Mouse (Mus musculus) kidney, postnatal 4 days (tissue): ENCODE results near the gene Robo1.

Source experiments
- DNase-seq, 2 experiments: peaks; one replicate each; pipeline ENCODE4 v3.0.0; 2021; ENCODE audit warnings: mixed read lengths in 2 of 2

The Robo1 gene

DNA sequence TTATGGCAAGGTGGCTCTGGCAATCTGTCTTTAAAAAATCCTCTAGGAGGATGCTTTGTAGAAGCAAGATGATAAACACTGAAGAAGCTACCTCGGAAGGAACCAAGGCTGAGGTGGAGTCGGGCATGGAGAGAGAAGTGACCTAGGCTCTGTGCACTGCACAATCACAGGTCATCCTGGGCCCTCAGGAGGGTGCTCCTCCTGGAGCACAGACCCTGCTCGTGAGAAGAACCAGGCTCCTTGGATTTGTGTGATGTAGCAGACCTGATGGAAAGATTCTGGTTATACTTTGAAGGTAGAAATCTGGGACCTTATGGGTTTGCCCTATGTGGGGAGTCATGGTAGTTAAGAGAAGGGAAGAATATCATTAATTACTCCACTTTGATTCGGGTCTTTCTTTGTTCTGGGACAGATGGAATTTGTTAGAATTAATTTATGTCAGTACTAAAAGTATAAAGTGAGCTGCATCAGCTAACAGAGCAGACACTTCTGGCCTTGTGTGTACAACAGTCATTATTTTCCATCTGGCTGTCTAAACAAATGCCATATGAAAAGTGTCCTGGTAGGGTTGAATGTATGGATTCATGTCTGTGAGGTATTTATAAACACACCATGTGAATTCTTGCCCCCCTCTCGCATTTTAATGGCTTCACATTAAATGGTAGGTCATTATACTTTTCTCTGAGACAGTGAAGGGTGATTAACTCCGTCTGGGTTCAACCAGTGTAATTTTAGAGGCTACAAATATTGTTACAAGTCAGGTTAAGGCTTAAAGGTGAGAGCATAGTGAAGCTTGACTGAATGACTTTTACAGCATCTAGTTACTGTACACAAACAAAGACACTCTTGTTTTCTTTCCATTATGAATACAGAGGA, 377.7 kb downstream of the Robo1 start:
- no peak for DNase-seq

DNA sequence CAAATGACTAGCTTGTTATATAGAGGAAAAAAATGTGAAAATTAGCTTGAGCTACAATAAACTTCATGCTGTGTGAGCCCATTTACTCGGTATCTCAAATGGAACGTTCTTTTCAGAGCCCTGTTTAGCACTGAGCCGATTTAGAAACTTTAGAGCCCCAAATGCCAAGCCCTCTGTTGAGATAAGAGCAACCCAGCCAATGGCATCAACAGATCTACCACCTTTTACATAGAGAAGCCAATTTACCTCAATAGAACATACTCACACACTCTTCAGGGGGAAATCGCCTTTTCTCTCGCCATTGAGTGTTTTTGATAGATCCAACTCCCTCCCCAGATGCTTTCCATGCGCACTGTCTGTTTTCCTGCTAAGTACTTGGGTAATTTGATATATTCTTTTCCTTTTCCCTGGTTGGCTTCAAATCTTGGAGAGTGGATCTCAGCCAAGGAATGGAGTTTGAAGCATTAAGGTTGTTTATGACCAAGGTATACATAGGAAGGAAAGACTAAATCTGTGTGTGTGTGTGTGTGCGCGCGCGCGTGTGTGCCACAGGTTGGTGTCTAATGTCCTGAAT, 378.5 kb downstream of the Robo1 start:
- DNase-seq = peak; percentile 16 to 29

DNA sequence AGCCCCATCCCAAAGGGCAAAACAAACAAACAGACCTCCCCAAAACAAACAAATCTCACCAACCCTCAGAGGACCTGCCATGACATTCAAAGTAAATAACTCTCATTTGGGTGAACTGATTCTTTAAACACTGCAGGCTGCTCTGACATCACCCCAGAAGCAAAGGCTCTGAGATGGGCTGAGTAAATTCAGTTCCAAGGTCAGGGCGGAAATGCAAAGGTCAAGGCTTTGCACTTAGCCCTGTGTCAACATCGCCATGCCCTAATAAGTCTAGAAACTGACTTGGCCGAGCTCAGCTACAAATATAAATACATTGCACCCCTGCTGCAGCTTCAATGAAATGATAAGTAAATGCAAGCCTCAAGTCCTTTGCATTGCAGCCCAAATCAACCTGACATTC, 379.5 kb downstream of the Robo1 start:
- peak; percentile 46 to 66 for DNase-seq

DNA sequence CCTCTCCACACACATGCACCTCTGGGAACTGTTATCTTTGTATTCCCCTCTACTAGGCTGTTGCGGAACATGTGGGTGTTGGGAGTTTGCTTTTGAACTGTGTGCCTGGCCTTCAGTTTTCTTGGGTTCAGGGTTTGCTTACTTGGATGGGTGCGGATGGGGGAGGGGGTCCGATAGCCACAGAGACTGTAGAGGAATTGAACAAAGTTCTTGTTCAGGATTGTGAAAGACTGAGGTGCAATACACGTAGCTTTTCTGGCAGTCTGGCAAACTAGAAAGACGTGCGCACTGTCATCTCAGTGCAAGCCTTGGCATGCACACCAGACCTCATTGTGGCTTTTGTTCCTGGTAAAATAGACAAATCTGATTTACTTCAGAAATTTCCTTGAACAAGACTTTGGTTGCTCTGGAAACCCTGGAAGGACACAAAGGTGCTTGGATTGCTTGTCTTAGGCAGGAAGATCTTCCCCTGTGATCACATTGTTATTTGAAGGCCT, 380.1 kb downstream of the Robo1 start:
- no peak for DNase-seq

DNA sequence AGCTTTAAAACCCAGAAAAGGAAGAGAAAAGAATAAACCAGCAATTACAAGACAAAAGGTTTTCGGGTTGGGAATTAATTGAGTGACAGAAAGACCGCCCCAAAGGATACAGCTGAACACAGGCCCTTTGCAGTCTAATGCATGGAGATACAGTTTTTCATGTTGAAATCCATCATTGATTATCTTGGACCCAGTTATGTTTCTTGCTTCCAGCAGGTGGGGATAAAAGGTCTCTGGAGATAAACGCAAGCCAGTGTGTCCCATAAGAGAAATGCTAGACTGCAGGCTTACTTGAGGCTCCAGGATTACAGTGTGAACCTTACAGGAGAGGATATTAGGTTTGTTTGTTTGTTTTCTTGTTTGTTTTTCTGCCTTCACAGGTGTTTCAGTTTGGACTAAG, 383.8 kb downstream of the Robo1 start:
- no peak for DNase-seq

DNA sequence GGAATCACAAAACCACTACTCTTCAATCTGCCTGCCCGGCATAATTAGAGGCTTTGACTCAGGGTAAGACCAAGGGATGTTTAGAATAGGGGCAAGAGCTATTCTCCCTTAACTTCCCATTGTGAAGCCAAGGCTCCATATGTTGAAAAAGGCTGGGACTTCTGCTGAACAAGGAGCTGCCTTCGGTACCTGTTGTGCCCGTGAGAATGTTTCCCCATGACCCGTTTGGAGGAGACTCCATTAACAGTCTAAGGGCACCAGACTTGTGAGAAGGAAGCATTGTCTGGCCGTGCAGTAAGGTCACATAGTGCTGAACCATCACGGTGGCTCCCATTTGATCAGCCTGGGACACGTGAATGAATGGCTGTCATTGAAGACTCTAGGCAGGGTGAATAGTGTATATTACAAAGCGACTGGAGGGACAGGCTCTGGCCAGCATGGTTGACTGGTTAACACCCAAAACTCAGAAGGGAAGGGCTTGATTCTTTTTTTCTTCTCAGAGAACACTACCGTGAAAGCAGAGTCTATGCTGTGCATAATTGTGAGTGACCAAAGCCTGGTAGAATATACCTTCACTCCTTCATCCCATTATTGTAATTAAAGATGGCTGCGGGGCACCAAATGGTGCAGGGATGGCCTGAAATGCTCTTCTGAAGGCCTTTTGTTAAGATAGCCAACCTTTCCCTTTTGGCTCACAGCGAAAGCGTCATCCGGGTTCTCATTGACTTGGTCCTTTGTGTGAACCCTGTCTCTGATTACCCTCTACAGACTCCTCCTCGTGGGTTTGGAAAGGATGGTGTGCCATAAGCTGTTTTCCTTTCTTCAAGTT, 385.6 kb downstream of the Robo1 start:
- DNase-seq = no peak

DNA sequence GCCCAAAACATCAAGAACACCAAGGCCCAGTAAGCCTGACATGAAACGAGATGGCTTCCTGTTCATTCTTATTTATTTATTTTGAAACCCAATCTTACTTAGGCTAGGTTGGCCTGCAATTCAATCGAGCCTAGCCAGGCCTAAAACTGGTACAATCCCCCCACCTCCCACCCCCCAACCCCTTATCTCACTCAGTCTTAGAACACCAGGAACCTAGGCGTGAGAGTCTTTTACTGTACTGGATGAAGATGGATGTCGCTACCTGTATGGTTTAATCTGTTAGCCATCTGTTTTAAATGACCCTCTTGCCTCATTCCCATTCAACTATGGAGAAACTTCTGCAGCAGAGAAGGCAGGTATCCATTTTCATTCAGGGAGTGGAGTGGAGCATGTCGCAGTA, 386.7 kb downstream of the Robo1 start:
- no peak for DNase-seq

DNA sequence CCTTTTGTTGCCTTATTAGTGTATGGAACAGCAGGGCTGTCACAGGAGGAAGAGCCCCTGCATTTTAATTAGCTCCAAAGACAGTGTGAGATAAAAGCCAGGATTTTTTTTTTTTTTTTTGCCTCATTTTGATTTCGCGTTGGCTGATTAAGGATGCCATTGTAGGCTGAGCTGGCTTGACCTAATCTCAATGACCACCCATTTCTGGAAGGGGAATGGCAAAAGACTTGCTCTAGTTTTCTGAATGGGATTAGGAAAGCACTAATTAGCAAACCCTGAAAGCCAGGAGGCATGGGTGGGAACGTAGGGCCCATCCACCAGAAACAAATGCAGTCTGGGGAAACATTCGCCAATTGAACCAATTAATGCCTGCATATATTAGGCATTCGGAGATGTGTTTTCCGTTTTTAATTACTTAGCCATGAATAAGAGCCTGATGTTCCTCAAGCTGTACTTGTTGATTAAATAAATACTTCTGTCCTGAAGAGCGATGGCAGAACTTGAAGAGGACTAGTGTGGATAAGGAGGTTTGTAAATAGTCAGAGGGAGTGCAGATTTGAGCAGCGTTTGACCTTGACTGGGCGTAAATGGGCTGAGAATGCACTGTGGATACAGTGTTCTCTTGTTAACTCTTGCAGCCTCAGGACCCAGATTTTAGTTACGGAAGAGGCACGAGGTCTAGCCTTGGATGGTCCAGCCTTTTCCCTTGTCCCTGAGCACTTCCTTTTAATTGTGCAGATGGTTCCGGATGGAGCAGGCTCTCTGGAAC, 391.3 kb downstream of the Robo1 start:
- DNase-seq = no peak

DNA sequence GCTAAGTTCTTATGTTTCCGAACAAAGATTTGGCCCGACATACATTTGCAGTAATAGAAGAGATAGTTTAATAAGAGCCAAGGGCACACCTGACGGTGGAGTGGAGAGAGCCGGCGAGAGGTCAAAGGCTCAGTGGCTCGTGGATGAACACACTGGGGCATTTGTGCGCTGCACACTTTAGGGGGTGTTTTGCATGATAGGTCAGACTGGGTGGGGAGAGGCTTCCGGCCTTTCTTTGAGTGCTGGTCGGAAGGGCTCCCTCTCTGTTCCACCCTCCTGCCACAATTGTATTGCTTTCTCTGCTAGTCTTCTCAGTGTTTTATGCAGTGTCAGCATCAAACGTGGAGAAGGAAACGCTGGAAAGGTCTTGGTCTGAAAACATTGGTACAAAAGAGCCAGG, 392.2 kb downstream of the Robo1 start:
- DNase-seq = no peak

DNA sequence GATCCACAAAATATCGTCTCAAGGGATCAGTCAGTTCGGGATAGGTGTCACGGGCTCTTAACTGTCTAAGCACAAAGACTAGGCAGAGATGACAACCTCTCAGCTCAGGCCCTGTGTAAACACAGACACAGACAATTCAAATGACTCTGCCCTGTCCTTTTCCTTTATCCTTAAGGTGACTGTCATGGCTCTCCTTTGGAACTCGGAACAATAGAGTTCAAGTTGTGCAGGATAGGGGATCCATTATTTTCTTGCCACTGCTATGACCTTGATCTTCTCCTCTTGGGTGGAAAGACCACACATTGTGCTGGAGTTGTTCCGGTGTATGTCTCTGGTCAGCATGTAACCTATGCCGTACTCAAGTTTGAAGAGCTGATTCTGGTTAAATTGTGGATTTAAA, 395.4 kb downstream of the Robo1 start:
- DNase-seq = no peak

DNA sequence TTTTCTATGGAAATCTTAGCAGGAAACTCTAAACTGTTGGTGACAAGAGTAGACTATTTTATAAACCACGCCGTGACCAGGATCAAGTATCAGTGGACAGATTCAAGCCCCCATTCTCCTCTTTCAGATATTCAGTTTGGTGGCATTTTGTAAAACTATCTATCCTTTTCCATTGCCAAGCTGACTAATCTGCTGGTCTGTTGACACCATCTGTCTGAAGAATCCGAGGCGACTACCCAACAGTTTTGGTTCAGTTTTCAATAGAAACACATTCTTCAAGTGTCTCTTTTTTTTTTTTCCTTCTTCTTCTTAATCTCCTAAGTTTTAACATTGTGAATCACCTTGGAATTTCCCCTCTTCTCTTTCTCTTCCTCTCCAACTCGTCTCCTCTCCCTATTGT, 397.7 kb downstream of the Robo1 start:
- DNase-seq = no peak

DNA sequence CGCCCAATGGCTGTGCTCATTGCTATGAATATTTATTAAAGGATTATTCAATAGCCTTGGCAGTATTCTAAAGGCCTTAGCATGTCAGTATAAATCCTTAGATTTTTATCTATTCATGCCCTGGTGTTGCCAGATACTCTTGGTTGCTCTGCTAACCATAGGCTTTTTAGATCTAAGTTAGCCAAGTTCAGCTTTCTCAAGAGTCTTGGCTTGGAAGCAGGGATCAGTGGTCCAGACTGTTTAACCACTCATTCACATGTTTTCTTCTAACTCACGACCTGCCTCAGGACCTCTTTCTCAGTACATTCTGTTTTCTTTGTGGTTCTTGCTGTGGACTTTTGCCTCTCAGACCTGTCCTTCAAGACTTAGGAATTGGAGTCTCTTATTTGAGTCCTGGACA, 400.4 kb downstream of the Robo1 start:
- DNase-seq = no peak

DNA sequence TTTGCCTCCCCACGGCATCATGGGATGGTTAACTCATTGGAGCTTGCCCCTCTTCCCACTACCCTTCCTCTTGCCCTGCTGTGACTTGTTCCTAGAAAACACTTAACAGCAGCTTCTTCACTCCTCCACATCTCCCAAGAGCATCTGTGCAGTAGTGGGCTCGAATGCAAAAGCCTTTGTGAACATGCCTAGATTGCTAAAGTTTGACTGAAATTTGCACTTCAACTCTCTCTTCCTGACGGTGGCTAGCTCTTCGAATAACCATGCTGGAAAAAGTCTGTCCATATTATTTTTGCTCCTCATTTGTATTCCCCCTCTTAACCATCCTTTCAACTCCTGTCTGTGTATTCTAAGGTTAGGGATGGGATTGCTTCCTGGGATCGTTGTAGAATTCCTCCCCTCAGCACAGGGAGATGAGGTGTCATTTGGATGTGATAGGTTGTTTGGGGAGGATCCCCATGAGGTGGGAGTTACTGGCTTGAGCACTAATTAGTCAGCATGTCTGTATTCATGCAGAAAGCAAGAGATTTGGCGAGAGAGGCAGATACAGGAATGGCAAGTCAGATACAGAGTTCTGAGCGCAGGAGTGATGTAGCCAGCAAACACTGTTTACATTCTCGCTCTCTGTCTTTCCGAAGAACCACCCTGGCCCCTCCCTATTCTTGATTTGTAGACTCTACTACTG, 409.2 kb downstream of the Robo1 start:
- DNase-seq = no peak

DNA sequence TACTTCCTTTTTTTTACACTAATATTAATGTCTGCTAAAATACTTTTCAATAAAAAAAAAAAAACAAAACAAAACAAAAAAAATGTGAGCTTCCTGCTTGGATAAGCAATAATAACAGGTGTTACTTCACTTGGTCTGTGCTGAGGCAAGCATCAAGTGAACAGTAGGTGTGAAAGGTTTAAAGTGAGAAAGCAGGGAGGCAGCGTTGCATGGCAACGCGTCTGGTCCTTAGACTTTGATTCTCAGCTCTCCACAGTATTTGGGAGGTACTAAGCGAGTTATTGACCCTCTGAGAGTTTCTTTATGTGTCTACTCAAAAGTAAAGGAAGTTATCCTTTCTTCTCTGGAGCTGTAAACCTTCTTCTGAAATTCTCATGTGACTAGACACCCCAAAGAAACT, 411.0 kb downstream of the Robo1 start:
- DNase-seq = no peak

DNA sequence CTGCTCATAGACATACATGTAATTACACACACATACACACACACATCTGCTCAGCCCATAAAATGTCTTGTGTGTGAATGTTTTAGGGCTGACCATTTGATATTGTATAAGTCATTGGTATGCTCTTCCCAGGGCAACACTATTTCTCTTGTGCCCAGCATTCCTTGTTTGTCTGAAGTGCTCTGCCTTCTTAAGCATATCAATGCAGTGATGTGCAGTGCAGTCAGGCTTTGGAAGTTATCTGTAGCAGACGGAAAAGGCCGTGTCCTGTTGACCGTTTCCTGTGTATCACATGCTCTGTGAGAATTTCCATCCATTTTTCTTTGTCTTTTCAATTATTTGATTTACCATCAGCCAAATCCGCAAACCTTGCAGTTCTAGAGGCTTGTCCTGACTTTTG, 412.9 kb downstream of the Robo1 start:
- DNase-seq = no peak

DNA sequence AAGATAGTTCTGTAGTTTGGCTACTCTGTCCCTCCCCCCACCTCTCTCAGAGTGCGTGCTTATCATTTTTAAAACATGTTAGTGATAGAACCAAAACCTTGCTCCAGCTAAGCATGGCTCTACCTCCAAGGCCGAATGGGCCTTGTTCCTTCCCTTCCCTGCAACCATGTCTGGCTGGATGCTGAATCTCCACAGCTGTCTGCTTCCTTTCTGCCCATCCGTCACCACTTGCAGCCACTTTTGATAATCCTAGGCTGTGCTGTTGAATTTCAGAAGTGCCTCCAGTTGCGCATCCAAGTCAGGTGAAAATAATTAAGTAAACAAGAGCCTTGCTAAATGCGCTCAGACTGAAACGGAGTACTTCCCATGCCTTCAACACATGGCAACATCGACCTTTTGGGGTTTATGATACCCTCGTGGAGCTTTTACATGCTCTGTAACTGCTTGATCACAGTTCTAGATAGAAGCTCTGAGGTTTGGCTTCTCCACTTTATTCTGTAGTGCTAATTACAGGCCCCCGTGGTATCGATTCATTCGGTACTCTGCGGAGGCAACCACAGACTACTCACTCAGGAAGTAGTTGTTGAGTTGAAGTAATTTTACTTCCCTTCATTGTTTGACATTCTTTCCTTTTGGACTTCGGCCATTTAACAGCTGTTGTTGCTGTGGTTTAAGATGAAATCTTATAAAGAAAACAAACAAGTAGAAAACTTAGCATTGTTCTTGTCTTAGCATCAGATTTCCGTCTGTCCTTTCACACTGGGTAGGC, 413.8 kb downstream of the Robo1 start:
- DNase-seq = no peak

DNA sequence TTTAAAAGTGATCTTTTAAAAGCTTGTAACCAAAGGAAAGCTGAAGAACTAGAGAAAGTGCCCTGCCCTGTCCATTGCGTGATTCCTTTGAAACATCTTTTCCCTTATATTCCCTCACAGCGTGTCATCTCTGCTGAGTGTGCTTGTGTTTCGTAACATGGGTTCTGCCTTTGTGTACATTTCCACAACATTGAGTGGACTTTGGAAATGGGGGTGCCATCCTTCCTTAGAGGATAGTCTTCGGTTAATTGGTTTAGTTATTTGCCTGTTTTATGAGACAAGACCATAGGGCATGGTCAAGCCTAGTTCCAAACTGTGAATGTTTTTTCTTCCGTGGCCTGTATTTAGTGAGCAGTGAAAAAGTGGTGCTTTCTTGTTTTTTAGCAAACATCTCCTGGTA, 426.1 kb downstream of the Robo1 start:
- DNase-seq = no peak

DNA sequence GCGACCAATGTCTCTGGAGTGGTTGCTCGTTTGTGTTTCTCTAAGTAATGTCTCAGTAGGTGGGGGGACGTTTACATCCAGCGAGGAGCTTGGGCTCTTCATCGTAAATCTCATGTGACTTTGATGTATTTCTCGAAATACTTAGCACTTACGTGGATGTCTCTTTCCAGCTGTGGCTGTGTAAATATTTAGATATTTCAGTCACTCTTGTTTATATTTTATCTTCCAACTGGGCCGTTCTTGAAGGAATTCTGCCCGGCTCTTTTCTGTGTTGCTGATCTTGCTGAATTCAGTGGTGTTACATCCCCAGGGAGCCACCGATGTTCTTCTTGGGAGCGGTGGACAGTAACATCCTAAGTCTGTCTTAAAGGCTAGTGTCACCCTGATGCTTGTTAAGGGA, 427.1 kb downstream of the Robo1 start:
- DNase-seq = no peak

DNA sequence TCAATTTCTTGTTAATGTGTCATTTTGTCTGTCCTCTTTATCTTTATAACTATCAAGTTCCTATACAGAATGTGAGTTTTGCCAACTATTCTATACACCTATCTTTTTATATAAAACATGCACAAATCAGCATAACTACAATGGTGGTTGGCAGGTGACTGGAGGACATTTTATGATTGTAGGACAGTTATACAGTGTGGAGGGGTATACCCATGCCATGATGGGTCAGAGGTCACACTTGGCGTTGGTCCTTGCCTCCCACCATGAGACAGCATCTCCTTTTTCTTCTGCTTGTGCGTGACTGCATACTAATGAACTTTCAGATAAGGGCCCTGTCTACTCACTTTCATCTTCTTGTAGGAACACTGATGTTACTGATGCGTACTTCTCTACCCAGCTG, 427.5 kb downstream of the Robo1 start:
- no peak for DNase-seq

DNA sequence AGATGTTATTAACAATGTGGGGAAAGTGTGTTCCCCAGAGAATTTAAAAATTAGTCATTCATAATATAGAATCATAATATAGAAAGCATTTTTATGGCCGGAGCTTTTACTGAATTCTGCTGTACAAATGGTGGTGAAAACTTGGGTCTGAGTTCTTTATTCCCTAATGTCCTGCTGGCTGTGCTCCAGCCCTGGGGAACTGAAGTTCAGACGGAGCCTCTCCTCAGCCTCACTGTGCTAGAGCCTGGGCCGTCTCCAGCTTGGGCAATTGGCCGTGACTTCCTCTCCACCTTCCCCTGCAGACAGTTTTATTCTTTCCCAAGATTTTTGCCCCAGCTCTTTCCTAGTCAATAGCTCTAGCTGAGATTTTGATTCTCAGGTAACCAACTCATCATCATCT, 429.0 kb downstream of the Robo1 start:
- DNase-seq = peak; percentile 72 to 74

DNA sequence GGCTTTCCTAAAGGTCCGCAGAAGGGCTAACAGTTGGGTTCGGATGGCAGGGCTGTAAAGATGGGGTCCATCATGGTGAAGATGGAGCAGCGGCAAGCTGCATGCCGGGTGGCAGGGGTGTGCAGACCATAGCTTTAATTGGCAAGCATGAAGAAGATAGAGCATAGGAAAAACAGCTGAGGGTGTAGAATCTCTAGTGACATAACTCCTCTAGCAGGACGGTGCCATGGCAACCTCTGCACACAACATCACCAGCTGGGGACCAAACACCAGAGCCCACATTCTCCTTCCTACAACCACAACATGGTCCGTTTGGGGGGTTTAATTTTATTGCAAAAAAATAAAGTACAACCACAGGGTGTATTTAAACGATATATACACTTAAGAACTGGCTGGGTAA, 432.1 kb downstream of the Robo1 start:
- DNase-seq = no peak
